Mouse (Mus musculus) frontal cortex, postnatal 25 days (tissue): ENCODE data around the gene Ankrd34a.
A peak's percentile ranks its signal among the peaks of the same experiment; 100 is the strongest.

Source experiments
- DNase-seq, 2 experiments: peaks; one replicate each; pipeline ENCODE4 v3.0.0; 2022; ENCODE audit warnings: low spot score in 2 of 2

Ankrd34a gene

DNA sequence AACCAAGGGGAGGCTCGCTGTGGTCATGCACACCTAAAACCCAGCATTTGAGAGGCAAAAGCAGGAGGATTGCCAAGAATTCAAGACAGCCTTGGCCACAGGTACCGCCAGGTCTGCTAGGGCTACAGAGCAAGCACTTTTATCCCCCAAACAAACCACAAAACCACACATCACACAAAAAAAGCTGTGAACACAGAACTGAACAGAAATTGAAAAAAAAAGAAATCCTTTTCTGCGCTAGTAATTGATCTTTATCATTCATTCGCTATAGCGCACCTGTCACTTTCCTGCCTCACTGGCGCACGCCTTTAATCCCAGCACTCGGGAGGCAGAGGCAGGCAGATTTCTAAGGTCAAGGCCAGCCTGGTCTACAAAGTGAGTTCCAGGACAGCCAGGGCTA is 33.2 kb upstream of the Ankrd34a start:
- DNase-seq: no peak

DNA sequence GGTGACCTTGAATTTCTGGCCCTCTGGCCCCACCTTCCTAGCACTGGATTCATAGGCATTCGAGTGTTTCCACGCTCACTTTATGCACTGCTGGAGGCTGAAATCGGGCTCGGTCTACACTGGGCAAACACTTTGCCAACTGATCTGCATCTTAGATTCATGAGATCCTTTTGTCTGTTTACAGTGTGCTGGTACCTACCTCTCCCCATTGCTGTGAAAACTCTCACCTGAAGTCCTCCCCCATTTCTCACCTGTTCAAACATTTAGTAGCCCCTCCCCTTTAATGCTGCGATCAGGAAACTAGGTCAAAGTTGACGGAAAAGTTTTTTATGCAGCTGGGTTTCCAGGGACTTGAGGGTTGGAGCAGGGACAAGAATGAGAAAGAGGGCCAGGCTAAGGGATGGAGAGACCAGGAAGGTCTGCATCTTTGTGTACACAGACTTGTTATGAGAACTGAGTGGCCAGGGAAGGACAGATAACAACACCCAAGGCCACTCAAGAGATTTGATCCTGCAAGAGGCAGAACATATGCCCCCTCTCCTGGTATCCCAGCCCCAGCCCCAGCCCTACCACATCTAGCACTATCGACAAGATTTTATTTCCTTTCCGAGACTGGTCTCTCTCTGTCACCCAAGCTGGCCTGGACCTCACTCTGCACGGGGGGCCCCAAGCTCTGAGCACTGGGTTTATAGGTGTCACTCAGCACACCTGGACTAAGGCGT is 32.4 kb upstream of the Ankrd34a start:
- DNase-seq: no peak

DNA sequence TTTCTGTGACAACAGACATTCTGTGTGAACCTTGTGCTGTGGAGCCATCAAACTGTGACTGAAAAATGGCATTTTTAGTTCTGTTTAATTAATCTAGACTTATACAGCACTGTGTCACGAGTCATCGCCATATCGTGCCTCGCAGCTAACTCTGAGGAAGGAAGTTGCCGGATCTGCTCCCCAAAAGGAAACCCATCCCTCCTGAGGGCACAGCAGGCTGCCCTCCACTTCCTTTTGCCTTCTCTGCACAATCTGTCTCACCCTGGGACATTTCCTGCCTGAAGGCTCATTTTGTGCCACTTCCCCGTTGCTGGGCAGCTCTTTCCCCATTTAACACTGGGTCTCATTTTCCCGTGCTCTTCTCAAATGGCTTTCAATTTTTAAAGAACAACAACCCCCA is 31.8 kb upstream of the Ankrd34a start:
- no peak for DNase-seq

DNA sequence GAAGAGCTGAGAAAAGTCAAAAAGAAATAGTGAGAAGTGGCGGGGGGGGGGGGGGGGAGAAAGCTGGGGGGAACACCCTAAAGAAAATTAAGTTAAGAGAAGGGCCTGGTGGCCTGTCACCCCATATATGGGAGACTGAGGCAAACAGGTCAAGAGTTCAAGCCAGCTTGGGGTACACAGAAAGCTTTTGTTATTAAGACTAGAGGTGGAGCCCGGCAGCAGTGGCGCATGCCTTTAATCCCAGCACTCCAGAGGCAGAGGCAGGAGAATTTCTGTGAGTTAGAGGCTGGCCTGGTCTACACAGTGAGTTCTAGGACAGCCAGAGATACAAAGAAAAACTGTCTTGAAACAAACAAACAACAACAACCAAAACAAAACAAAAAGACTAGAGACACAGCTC is 31.3 kb upstream of the Ankrd34a start:
- no peak for DNase-seq

DNA sequence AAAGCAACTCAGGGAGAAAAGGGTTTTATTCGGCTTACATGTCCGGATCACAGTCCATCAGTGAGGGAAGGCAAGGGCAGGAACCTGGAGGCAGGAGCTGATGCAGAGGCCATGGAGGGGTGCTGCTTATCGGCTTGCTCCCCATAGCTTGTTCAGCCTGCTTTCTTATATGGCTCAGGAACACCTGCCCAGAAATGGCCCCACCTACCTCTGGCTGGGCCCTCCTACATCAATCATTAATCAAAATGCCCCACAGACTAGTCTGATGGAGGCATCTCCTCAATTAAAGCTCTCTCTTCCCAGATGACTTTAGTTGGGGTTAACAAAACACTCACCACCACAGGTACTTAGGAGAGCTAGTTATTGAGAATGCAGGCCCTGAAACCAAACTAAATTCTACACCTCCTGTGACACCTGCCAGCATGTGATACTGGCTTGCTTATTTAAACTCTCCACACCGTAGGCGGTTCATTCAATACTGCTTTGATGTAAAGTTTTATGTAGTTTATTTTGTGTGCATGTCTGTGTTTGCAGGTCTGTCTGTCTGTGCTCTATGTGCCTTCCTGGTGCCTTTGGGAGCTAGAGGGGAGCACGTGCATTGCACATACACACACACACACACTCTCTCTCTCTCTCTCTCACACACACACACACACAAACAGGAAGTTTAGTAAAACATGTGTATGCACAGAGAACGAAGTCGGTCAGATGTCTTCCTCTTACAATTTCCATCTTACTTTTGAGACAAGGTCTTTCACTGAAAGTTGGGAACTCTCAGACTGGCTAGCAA is 29.6 kb upstream of the Ankrd34a start:
- no peak for DNase-seq

DNA sequence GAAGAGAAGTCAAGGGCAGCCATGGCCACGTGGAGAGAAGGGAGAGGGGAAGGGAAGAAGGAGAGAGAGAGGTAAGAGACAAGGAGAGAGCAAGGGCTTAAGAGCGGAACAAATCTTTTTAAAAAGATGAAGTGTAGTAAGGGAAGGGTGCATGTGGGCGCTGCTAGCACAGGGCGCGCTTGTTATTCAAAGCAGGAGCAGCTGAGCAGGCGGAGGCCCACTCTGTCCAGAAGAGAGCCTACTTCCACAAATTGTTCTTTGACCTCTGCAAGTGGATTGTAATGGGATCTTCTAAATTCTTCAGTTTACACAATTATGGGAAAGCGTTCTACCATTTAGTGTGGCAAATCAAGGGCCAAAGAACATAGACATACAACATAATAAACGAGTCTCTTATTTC is 27.8 kb upstream of the Ankrd34a start:
- no peak for DNase-seq

DNA sequence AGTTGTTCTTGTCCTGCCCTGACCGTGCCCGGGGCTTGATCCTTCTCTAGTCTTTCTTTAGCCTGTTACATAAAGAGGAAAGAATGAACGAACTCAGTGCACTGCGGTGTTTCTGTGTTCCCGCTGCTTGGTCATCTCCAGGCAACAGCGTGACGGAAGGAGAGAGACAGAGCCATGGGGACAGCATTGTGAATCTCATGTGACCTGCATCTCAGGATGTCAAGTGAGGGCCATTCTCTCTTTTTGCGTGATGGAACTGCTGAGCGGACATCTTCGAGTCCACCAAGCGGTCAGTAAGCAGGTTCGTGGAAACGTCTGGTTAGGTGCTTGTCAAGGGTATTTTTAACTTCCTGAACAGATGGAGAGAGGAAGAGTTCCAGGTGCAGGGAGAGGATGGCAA is 26.9 kb upstream of the Ankrd34a start:
- no peak for DNase-seq

DNA sequence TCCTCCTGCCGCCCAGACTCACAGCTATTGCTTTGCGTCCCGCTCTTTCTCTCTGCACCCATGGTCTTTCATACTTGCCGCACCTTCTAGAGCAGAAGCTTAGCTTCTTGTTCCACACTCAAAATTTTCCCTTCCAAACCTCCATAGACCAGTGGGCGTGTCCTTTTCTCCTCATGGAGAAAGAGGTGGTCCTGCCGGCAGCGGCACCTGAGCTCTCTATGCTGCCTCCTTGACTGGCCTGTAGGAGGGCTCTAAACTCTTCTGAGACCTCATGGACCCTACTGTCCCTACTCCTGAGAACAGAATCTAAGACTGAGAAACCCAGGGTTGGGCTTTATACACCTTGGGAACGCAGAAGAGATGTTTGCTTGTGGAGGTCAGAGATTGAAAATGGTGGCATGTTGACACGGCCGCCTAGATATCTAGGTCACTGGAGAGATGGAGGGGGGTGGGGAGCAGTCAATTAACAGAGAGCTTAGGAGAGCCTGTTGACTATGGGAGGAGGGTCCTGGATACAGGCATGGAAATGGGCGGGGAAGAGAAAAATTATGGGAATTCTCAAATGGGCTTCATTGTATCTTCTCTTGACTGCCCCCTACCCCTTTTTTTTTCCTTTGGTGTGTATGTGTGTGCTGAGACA is 26.4 kb upstream of the Ankrd34a start:
- DNase-seq: no peak

DNA sequence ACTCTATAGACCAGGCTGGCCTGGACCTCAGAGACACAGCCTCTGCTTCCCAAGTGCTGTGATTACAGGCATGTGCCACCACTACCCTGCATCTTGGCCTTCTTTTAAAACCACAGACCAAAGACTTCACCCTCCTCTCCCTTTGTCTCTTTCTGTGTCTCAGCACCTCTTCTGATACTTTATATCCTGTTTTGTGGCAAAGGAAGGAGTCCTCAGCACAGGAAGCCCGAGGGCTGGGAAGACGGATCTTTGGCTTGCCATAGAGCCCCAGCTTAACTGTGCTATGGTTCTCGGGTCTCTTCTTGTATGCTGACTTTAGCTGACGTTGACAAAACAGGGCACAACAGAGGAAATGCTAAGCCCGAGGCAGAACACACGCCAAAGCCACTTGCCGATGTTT is 25.8 kb upstream of the Ankrd34a start:
- DNase-seq: no peak

DNA sequence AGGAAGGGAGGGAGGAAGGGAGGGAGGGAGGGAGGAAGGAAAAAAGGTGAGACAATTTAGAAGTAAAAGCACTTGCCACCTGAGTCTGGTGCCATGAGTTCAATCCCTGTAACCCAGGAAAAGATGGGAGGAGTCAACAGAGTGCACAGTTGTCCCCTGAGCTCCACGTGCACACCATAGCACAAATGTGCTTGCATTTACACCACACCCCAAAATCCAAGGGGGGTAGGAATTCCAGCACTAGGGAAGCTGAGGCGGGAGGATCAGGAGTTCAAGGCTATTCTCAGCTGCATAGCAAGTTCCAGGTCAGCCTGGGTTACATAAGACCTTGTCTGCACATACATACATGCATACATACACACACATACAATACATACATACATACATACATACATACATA is 25.1 kb upstream of the Ankrd34a start:
- DNase-seq: no peak

DNA sequence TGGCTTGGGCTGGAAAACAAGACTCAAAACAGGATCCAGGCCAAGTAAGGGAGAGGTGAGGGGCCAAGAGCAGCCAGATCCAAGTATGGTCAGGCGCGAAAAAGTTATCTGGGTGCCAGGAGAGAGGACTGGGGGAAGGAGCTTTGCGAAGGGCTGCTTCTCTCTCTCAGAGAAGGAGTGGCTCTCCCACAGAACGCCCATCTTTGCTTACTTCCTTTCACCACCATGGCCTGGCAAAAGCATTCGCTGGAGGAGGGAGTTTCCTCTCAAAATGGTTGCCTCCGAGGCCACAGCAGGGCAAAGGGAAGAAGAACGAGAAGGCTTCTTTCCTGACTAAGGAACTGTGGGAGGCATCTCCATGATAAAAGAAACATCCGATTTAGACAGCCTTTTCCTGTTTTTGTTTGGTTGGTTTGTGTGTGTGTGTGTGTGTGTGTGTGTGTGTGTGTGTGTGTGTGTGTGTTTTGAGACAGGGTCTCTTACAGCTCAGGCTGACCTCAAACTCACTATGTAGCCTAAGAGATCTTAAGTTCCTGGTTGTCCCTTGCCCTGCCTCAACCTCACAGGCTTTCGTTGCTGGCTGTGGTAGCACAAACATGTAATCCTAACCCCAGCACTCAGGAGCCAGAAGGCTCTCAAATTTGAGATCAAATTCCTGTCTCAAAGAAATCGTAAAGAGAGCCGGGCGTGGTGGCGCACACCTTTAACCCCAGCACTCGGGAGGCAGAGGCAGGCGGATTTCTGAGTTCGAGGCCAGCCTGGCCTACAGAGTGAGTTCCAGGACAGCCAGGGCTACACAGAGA is 24.3 kb upstream of the Ankrd34a start:
- DNase-seq: no peak

DNA sequence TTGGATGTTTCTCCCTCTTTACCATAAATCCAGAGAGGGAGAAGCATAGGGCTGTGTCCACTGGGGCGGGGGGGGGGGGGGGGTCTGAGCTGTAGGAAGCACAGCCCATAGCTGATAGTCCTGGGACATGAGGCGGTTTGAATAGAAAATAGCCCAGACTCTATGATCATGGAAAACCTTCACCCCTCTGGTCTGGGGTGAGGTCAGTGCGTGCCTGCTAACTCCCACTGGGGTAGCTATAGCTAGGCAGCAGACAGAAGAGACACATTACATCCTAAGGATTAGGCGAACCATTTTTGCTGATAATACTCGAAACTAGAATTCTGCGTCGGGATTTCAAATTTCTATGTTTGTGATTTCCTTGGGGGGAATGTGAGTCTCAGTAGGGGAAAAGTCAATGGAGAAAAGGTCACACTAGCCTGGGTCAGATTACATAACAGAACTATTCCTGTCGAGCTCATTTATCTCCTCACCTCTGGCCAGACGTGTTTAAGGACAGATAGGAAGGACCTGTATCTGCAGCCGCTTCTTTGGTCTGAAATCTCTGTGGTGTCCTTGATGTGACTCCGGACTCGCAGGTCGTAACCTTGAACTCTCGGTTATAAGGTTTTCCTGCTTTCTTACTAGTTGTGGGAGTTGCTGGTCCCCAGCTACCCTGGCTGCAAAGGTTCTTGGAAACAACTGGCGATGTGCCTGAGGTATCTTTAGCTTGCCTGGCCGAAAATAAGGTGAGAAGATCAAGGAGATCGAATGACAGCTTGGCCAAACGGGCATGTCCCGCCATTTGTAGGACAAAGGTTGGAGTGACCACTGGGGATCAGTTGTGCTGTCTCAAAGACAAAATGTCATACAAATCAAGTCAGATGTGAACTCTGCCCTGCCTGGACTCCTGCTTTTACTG is 22.6 kb upstream of the Ankrd34a start:
- DNase-seq: no peak

DNA sequence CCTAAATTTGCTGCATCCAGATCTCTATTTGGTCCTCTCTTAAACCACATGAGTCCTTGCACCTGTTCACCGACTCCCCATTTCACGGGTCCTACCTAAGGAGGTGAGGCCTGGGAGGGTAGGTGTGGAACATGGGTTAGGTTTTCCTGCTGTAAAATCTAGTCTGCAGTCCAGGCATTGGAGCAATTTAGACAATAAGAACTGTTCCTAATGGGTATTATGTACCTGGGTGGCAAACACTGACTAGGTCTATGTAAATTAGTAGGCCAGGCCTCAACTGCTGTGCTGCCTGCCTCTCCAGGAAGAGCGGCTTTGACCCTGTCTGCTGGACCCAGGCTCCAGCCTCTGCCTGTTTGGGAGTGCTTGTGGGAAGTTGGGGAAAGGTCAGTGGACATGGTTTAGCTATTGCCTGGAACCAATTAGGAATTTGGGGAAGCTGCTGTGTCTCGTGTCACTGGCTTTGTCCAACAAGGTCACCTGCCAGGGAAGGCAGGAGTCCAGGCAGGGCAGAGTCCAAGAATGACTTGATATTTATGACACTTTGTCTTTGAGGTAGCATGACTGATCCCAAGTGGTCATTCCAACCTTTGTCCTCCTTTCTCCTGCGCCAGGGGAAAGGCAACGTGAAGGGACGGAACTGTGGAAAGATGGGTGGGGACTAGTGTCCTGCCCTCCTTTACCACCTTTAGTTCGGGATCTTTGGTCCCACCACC is 21.0 kb upstream of the Ankrd34a start:
- DNase-seq: no peak

DNA sequence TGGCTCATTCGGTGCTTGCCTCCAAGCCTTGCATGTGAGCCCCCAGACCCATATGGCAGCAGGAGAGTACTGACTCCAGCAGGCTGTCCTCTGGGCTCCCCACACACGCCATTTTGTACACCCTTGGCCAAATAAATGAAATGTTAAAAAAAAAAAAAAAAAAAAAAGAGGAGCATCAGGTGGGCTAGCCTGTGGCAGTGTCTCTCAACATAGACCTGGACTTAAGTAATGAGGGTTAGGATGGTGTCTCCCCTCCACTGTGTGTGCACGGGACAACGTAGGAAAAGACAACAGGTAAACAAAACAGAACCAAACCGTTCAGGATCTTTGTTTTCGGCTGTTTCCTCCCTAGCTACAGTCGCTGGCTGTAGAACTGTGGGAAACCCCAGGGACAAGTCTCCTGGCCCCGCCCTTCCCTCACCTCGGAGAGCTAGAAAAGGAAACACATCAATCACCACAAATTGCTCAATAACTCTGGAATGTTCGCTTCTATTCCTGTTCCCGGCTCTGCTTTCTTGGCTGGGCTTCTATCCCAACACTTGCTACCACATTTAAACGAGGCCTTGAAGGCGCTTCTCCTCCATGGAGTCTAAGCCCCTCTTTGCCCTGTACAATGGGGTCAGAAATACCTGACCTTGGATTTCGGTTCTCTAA is 20.3 kb upstream of the Ankrd34a start:
- DNase-seq: no peak

DNA sequence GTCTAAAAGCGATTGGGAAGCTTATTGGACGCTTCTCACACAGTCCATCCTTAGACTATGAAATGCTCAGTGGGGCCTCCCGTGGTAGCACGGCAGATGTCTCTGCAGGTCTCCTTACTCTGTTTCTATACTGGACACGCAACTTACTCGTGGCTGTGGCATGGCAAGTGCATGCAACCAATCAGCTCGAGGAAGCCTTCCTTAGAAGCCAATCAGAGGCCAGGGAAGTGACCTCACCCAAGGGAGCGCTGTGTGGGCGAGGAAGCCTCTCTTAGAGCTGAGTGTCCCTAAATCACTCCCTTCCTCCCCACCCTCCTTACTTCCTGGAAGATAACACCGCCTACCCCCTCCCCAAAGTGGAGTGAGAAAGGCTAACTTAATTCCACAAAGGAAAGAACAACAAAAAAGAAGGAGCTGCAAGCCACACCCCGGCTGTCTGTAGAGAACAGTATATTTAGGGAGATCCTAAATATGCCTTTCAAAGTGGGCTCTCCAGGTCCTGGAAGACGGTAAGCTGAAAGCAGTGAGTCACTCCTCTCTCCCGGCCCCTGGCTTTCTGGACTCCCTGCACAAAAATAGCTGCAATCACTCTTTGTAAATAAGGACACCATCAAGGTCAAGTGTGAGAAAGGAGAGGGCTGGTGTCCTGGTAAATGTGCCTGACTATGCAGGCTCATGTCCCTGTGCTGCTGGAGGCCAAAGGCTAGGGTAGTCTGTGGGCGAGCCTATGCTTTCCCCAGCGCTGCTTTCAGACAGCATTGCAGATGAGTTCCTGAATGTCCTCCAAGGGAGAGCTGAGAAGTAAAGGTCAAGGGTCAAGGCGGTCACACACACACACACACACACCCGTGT is 19.5 kb upstream of the Ankrd34a start, which contains the start of gene Gm16253:
TSS of gene Gm16253 (plus strand) at position 295 of the 852 bp plus-strand sequence.
- DNase-seq: peak; percentile 75 to 81

DNA sequence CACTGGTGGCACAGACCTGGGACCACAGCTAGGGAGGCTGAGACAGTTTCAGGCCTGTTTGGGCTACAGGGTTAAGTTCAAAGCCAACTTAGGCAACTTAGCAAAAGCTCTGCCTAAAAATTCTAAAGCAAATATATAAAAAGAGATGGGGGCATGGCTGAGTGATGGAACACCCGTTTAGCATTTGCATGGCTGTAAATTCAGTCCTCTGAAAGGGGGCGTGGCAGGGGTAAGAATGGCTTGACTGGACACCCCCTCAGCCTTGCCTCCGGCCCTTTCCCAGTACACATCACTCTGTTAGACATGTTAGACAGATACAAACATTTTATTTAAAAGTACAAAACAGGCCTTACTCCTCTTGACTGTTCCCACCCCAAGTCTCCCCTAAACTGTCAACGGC is 18.9 kb upstream of the Ankrd34a start:
- no peak for DNase-seq

DNA sequence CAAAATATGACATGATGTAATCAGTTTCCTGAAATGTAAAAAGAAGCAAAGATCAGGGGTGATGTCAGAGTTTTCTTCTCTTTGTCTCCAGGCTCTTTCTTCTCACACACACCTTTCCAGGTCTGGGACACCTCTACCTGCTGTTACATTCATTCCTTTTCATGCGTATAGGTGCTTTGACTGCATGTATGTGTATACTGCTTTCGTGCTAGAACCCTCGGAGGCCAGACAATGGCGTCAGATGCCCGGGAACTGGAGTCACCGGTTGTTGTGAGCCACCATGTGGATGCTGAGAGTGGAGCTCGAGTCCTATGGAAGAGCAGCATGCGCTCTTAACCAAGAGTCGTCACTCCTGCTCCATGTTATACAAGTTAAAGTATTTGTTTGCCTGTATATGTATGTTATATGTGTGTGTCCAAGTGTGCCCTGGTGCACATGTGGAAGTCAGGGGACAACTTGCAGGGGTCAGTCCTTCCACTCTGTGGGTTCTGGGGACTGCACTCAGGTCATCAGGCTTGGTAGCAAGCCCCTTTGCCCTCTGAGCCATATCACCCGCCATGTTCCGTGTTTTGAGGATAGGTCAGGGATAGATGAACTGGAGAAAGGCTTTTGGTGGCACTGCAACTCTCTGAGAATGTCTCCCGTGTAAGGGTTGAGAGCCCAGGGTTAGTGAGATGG is 17.7 kb upstream of the Ankrd34a start:
- DNase-seq: no peak

DNA sequence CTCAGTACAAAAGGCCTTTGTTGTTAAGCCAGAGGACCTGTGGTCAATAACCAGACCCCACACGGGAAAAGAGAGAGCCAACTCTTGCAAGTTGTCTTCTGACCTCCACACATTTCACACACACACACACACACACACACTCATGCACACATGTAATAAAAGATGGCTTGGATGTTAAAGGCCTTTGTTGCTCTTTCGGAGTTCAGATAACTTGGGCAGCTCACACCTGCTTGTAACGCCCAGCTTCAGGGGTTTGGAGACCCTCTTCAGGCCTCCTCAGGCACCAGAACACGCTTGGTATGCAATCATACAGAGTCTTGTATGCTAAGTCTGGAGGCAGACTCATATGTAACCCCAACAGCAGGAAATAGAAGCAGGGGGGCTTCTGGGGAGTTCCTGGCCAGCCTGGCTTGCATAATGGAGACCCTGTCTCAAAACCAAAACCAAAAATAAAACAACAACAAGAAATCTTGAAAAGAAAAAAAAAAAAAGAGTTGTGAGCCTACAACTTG is 17.1 kb upstream of the Ankrd34a start:
- DNase-seq: no peak
